Mouse (Mus musculus): ENCODE results near the gene Ebf1.

- no peak for TF ChIP-seq CTCF (IDR thresholded peaks at IDR 0.05 in 2 of 3, conservative IDR thresholded peaks at IDR 0.05 in 1 of 3; ENCODE audit: control insufficient read depth in 1 of 3, insufficient read depth in 1 of 3, low read depth in 2 of 3, low read length in 3 of 3, poor library complexity in 1 of 3, severe bottlenecking in 1 of 3)
- TF ChIP-seq EP300 (IDR thresholded peaks at IDR 0.05; ENCODE audit: low read depth in 1 of 2, low read length in 2 of 2): no peak
- TF ChIP-seq USF2 (IDR thresholded peaks at IDR 0.05; ENCODE audit: borderline replicate concordance in 1 of 2, insufficient read depth in 1 of 2, low read depth in 1 of 2, low read length in 2 of 2): no peak
- TF ChIP-seq POLR2A (IDR thresholded peaks at IDR 0.05; ENCODE audit: control insufficient read depth in 1 of 2, insufficient read depth in 1 of 2, low read depth in 1 of 2, low read length in 2 of 2, poor library complexity in 1 of 2): no peak
- no peak for TF ChIP-seq TCF12 (IDR thresholded peaks at IDR 0.05; ENCODE audit: low read depth, low read length)
- TF ChIP-seq ZNF384 (IDR thresholded peaks at IDR 0.05; ENCODE audit: low read depth, low read length): no peak
- TF ChIP-seq ZKSCAN1 (IDR thresholded peaks at IDR 0.05; ENCODE audit: low read depth, low read length): no peak
- TF ChIP-seq MAZ (IDR thresholded peaks at IDR 0.05; ENCODE audit: low read depth, low read length): no peak
Measured at GRCm38 (mm10) chr11:44681306-44681705, 64.2 kb downstream of the Ebf1 start.

Data from MEL (cell line).